Mouse (Mus musculus): Measurements from ENCODE around the gene Rfxap. TPM values are rescaled to one million over a fixed set of nuclear protein-coding genes. Genes with fewer than 3 reads are reported as not detected.

Rfxap gene
- 8.7 and 23.8 TPM in 2 replicates for polyA plus RNA-seq (2012; rRNA removed; ENCODE audit: low replicate concordance)

DNA sequence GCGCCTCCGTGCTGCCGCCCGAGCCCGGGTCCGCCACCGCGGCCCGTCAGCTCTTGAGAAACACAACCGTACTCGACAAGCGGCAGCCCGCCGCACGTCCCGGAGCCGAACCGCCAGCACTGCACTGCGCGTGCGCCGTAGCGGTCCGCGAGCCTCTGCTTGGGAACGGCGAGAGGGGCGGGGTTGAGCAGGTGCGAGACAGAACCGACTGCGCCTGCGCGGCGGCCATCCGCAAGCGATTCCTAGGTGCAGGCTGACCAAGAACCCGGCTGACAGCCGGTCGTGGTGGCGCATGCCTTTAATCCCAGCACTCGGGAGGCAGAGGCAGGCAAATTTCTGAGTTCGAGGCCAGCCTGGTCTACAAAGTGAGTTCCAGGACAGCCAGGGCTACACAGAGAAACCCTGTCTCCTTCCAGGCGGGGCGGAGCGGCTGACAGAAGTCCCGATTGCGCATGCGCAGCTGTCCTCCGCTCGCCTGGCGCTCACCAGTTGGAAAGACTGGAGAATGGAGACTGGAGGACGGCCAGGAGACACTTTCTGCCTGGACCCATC lies at the start of gene Rfxap:
TSS of gene Rfxap (minus strand) at position 126 of the 552 bp plus-strand sequence.

DNA sequence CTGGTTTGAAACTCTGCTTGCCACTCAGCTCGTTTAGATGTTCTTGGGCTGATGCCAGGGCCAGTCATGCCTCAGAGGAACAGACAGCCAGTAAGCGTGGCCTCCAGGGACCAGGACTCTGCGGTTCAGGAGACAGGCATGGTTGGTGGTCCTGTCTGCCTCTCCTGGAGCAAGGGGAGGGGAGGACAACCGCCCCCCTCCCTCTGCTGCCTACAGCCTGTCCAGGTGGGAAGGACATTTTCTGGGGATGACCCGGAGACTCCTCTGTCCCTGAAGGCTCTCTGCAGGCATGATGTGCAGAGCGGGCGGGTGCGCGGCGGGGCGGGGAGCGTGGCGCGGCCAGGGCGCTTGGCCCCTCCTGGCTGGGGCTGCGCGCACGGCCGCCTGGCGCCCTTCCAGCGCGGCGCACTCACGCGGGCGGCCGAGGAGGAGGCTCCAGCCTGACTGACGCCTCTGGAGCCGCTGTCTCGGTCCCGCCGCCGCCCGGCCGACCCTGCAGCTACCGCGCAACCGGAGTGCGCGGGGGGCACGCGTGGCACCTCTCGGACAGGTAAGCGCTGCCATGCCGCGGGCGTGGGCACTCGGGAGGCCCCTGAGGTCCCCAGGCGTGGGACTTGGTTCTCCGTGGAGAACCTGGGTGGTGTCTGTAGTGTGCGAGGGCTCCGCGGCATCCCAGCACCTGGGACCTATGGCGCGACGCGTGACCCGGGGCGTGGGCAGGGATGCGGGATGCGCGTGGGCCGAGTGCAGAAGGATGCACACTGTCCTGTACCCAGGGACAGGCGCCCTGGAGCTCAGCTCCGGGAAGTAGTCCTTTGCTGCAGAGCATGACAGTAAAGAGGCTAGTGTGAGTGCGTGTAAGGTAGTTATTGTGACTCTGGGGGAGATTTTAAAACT lies 52.2 kb downstream of the Rfxap start, which contains the start of gene Smad9:
TSS of gene Smad9 (plus strand) at position 438 of the 897 bp plus-strand sequence.

Other genes starting within 250 kb of the Rfxap start
- gene Supt20, start 115.0 kb downstream of the Rfxap start, polyA plus RNA-seq (2012; rRNA removed; ENCODE audit: low replicate concordance), result 19.5 and 22.5 TPM in 2 replicates
- not detected in 2 replicates for gene Gm21958, start 93.4 kb downstream of the Rfxap start, polyA plus RNA-seq (2012; rRNA removed; ENCODE audit: low replicate concordance)
- gene Exosc8, start 72.4 kb downstream of the Rfxap start, polyA plus RNA-seq (2012; rRNA removed; ENCODE audit: low replicate concordance), result 4.6 and 4.9 TPM in 2 replicates
- 4.1 and 7.4 TPM in 2 replicates for gene Alg5, start 72.3 kb downstream of the Rfxap start, polyA plus RNA-seq (2012; rRNA removed; ENCODE audit: low replicate concordance)
- 0.45 and 2.3 TPM in 2 replicates for gene Smad9, start 52.2 kb downstream of the Rfxap start, polyA plus RNA-seq (2012; rRNA removed; ENCODE audit: low replicate concordance)
- 0.50 and 1.7 TPM in 2 replicates for gene Sertm1, start 108.1 kb upstream of the Rfxap start, polyA plus RNA-seq (2012; rRNA removed; ENCODE audit: low replicate concordance)
- gene Ccna1, start 247.7 kb upstream of the Rfxap start, polyA plus RNA-seq (2012; rRNA removed; ENCODE audit: low replicate concordance), result 0.70 and 0.99 TPM in 2 replicates